Mouse (Mus musculus) left cerebral cortex, adult 2 months (tissue): ENCODE measurements around the gene Psme3. TPM values are rescaled to one million over a fixed set of nuclear protein-coding genes. Genes with fewer than 3 reads are reported as not detected.
A peak's percentile ranks its signal among the peaks of the same experiment; 100 is the strongest.

ENCODE experiments used
- DNase-seq, 2 experiments: peaks; one replicate each; pipeline ENCODE4 v3.0.0; 2021 to 2022; ENCODE audit warnings: low spot score in 2 of 2, mixed read lengths in 1 of 2; ENCODE audit errors: extremely low spot score in 1 of 2
- H3K27ac ChIP-seq: fragments of 200-600 bp; 2 replicates; pipeline ENCODE4 v1.8.1; 2022
- H3K4me3 ChIP-seq: fragments of 200-600 bp; 2 replicates; pipeline ENCODE4 v1.8.1; 2022
- CTCF ChIP-seq: fragments of 200-600 bp; IDR thresholded peaks from 2 replicates; pipeline ENCODE4 v1.8.1; 2022; ENCODE audit warnings: antibody characterized with exemption, mild to moderate bottlenecking, moderate library complexity
- intact Hi-C: fragments of 180-260 bp; cut with DNase I; formaldehyde crosslinking; loops from one replicate; pipeline ENCODE4 v1.15.1; 2025
- total RNA-seq, 2 experiments: library from RNA; stranded (reverse); gene quantifications; 2 replicates each; pipeline ENCODE4 v1.2.3; 2021

Gene Psme3
- total RNA-seq, 2 experiments from 2014 or later = 125 to 132 TPM

- Histone ChIP-seq H3K27ac (no peak overlapping the region), H3K4me3 (no peak overlapping the region)
- intact Hi-C loops = no loop called here
- no peak for TF ChIP-seq CTCF
- no peak for DNase-seq
These were observed 32.2 kb upstream of the Psme3 start for GRCm38 (mm10) chr11:101283805-101284204.

- H3K4me3 ChIP-seq = no peak overlapping the region
- DNase-seq = no peak
- TF ChIP-seq CTCF = no peak
- intact Hi-C loops = no loop called here
- H3K27ac ChIP-seq = no peak overlapping the region
These were observed 28.7 kb upstream of the Psme3 start for GRCm38 (mm10) chr11:101287306-101287705.

- intact Hi-C loops = no loop called here
- H3K27ac ChIP-seq = no peak overlapping the region
- no peak for TF ChIP-seq CTCF
- no peak overlapping the region for H3K4me3 ChIP-seq
- no peak for DNase-seq
These were observed 24.8 kb upstream of the Psme3 start for GRCm38 (mm10) chr11:101291231-101291630.

- no peak for DNase-seq
- Histone ChIP-seq H3K27ac (no peak overlapping the region), H3K4me3 (no peak overlapping the region)
- intact Hi-C loops = no loop called here
- TF ChIP-seq CTCF = no peak
These were observed 20.8 kb upstream of the Psme3 start for GRCm38 (mm10) chr11:101295191-101295590.

- no peak for DNase-seq
- intact Hi-C loops = no loop called here
- H3K27ac ChIP-seq = no peak overlapping the region
These were observed 15.1 kb upstream of the Psme3 start for GRCm38 (mm10) chr11:101300881-101301280.

GRCm38 (mm10) chr11:101301299-101302003 lies 14.6 kb upstream of the Psme3 start:
- no peak for DNase-seq
- intact Hi-C loops = loop anchor here (1.0 kb wide), 2 partner anchors 48 to 90 kb away; partner anchors contain the start of gene Vps25
- peak overlapping the region; percentile 85 for H3K27ac ChIP-seq
- H3K4me3 ChIP-seq = peak overlapping the region; percentile 90
- TF ChIP-seq CTCF = no peak

More at GRCm38 (mm10) chr11:101300881-101301280, 15.1 kb upstream of the Psme3 start:
- peak overlapping the region; percentile 90 for H3K4me3 ChIP-seq
- TF ChIP-seq CTCF = no peak; the same call in 1 of the 2 replicates

GRCm38 (mm10) chr11:101302004-101302798 lies 13.8 kb upstream of the Psme3 start, which contains the start of gene Becn1:
TSS of gene Becn1 (minus strand) at chr11:101302286.
- TF ChIP-seq CTCF = peak; percentile 98
- peak; percentile 94 to 98 for DNase-seq
- intact Hi-C loops = loop anchor here (1.0 kb wide), 2 partner anchors 49 to 91 kb away; partner anchors contain the start of gene Vps25
- peak within 1 kb of the TSS; percentile 90 for H3K4me3 ChIP-seq
- H3K27ac ChIP-seq = peak within 1 kb of the TSS; percentile 85

- Histone ChIP-seq H3K27ac (no peak overlapping the region), H3K4me3 (no peak overlapping the region)
- DNase-seq = no peak
- TF ChIP-seq CTCF = no peak
- intact Hi-C loops = no loop called here
These were observed 8.3 kb upstream of the Psme3 start for GRCm38 (mm10) chr11:101307744-101308143.

GRCm38 (mm10) chr11:101311083-101311482 lies 4.9 kb upstream of the Psme3 start:
- H3K4me3 ChIP-seq = no peak overlapping the region
- intact Hi-C loops = no loop called here
- no peak overlapping the region for H3K27ac ChIP-seq
- TF ChIP-seq CTCF = no peak
- DNase-seq = no peak

- no peak for DNase-seq
- TF ChIP-seq CTCF = no peak
- no peak overlapping the region for H3K4me3 ChIP-seq
- H3K27ac ChIP-seq = no peak overlapping the region
- intact Hi-C loops = no loop called here
These were observed 3.9 kb upstream of the Psme3 start for GRCm38 (mm10) chr11:101312150-101312549.

- TF ChIP-seq CTCF = no peak; the same call in 1 of the 2 replicates
- intact Hi-C loops = no loop called here
- no peak overlapping the region for H3K4me3 ChIP-seq
- DNase-seq = no peak
- H3K27ac ChIP-seq = no peak overlapping the region
These were observed 1.4 kb upstream of the Psme3 start for GRCm38 (mm10) chr11:101314567-101314966.

- Histone ChIP-seq H3K27ac (peak overlapping the region; percentile 87), H3K4me3 (peak overlapping the region; percentile 100)
- intact Hi-C loops = no loop called here
- no peak for TF ChIP-seq CTCF
- DNase-seq = no peak
These were observed 847 bp upstream of the Psme3 start for GRCm38 (mm10) chr11:101315082-101315650.
